Mouse (Mus musculus): ENCODE data around the gene Bcl7a.

DNA sequence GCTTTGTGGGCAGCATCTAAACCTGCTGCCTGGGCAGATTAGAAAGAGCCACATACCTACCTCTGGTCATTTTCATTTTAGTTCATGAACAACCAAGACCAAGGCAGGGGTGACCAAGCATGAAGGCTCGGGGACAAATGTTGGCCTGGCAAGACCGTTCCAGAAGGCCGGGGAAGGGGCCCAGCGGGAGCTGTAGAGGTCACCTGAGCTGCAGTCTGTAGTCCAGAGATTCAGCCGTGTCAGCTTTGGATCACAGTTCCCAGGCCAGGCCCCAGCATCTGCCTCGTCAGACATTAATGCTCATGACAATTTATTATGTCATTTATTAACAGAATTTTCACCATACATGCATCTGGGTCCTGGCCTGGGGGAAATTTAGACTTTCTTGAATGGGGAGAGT is 15.8 kb downstream of the Bcl7a start:
- TF ChIP-seq POLR2A (IDR thresholded peaks at IDR 0.05; ENCODE audit: low read depth, low read length), result no peak
- TF ChIP-seq TCF12 (IDR thresholded peaks at IDR 0.05; ENCODE audit: low read depth, low read length), result no peak
- TF ChIP-seq USF1 (IDR thresholded peaks at IDR 0.05; ENCODE audit: low read depth, low read length), result no peak
- TF ChIP-seq RAD21 (IDR thresholded peaks at IDR 0.05; ENCODE audit: low read depth, low read length), result no peak
- no peak for TF ChIP-seq MAX (IDR thresholded peaks at IDR 0.05; ENCODE audit: low read length)
